Mouse (Mus musculus) lung, postnatal 0 days (tissue): ENCODE measurements around the gene Sdhd.

Experiments
- CTCF ChIP-seq: IDR thresholded peaks from 2 replicates; pipeline ENCODE4 v1.5.1; 2016; ENCODE audit warnings: antibody characterized with exemption, mild to moderate bottlenecking
- EP300 ChIP-seq: IDR thresholded peaks from 2 replicates; pipeline ENCODE4 v1.6.1; 2016; ENCODE audit warnings: antibody characterized with exemption, mild to moderate bottlenecking, control low read depth

- TF ChIP-seq EP300, result no peak
- TF ChIP-seq CTCF, result no peak
Measured at GRCm38 (mm10) chr9:50585145-50585818, 18.3 kb downstream of the Sdhd start.
